Mouse (Mus musculus): Measurements from ENCODE around the gene Clasp1. TPM values are rescaled to one million over a fixed set of nuclear protein-coding genes. Genes with fewer than 3 reads are reported as not detected.
A peak's percentile ranks its signal among the peaks of the same experiment; 100 is the strongest.

Clasp1 gene
- polyA plus RNA-seq, 1 experiment from 2014 or later, result 44.1 TPM

DNA sequence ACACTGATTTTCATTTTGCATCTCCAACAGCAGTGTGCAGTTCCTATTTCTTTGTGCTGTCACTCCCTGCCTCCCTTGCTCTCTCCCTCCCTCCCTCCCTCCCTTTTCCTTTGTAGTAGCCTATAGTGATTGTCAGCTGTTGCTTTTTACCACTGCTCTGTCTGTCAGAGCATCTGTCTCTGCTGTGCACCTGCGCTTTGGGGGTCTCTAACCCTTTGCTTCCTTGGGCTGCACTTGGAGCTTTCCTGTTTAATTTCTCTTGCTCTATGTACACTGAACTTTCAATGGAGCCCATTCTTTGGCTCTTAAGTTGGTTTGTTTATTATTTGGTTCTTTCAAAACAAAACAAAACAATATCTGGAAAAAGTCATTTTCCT is 69.0 kb downstream of the Clasp1 start:
- H3K4me1 ChIP-seq, result peaks cover 22% of the 10 kb centered on the region
- no peaks in the 10 kb centered on the region for H3K9me3 ChIP-seq
- H3K36me3 ChIP-seq, result no peaks in the 10 kb centered on the region
- H3K4me2 ChIP-seq, result peak overlapping the region; percentile 53
- H3K9ac ChIP-seq, result no peak overlapping the region
- 37% methylated on average over 1 of the region's 1 CpGs for WGBS
- peak overlapping the region; percentile 9; the same call in 1 of the 2 replicates for H3K27ac ChIP-seq
- no peak overlapping the region for H3K4me3 ChIP-seq
- ATAC-seq (ENCODE audit: borderline replicate concordance, extremely low read depth, low FRiP score, low TSS enrichment), result no peak
- H3K27me3 ChIP-seq, result no peaks in the 10 kb centered on the region

GRCm38 (mm10) chr1:118458279-118458678 is 69.4 kb downstream of the Clasp1 start:
- H3K36me3 ChIP-seq, result no peaks in the 10 kb centered on the region
- peaks cover 22% of the 10 kb centered on the region for H3K4me1 ChIP-seq
- H3K9ac ChIP-seq, result no peak overlapping the region
- ATAC-seq (ENCODE audit: borderline replicate concordance, extremely low read depth, low FRiP score, low TSS enrichment), result no peak
- H3K27ac ChIP-seq, result peak overlapping the region; percentile 96; the same call in 1 of the 2 replicates
- no peaks in the 10 kb centered on the region for H3K9me3 ChIP-seq
- WGBS, result 43% methylated on average over 3 of the region's 3 CpGs
- H3K27me3 ChIP-seq, result no peaks in the 10 kb centered on the region
- H3K4me3 ChIP-seq, result peak overlapping the region; percentile 44; the same call in 1 of the 2 replicates
- H3K4me2 ChIP-seq, result peak overlapping the region; percentile 53

DNA sequence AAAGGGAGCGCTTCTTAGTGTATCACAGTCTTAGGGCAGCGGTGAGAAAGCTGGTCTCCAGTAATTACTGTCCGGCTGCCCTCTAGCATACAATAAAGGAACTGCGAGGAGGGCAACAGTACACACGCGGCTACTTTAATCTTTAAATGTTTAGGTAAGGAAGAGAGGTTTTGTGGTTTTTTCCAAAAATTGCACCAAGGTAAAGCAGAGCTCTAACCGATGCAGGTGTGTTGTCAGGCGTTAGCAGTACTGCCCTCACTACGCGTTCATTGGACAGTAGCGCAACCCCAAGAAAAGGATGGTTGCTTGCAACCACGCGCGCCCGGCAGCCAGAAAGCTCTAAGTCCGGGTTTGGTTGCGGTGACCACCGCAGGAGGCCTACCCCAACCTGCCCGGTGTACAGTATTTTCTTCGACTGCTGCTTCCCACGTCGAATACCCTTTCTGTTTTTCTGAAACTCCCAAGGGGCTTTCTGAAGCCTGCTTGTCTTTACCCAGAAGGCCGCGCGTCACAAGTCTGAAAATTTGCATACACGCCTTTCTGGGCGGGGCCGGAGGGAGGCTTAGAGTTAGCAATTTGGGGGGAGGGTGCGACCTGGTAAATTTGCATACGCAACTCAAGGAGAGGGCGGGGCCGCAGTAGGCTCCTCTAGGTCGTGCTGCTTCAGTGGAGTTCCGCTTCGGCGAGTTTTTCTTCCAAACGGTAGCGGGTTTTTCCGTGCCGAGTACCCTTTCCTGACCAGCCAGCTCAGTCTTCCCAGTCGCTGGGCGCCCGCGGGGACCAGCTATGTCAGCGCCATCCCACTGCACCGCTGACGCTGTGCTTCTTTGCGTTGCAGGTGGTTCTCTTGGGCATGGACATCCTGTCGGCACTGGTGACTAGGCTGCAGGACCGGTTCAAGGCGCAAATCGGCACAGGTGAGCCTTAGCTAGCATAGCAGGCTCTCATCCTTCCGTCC is 70.4 kb downstream of the Clasp1 start:
- H3K27me3 ChIP-seq, result no peaks in the 10 kb centered on the region
- peaks cover 22% of the 10 kb centered on the region for H3K4me1 ChIP-seq
- ATAC-seq (ENCODE audit: borderline replicate concordance, extremely low read depth, low FRiP score, low TSS enrichment), result peak; percentile 92
- H3K4me2 ChIP-seq, result peak overlapping the region; percentile 53
- peak overlapping the region; percentile 44 for H3K4me3 ChIP-seq
- no peaks in the 10 kb centered on the region for H3K9me3 ChIP-seq
- H3K27ac ChIP-seq, result peak overlapping the region; percentile 96
- peaks cover 5% of the 10 kb centered on the region for H3K36me3 ChIP-seq
- 1% methylated on average over 53 of the region's 53 CpGs for WGBS
- H3K9ac ChIP-seq, result peak overlapping the region; percentile 36

GRCm38 (mm10) chr1:118460716-118461115 is 71.9 kb downstream of the Clasp1 start:
- Histone ChIP-seq H3K9me3 (no peaks in the 10 kb centered on the region), H3K9ac (no peak overlapping the region), H3K27ac (no peak overlapping the region), H3K4me2 (no peak overlapping the region), H3K4me1 (peaks cover 22% of the 10 kb centered on the region), H3K27me3 (no peaks in the 10 kb centered on the region), H3K36me3 (peaks cover 18% of the 10 kb centered on the region), H3K4me3 (no peak overlapping the region)
- no peak for ATAC-seq (ENCODE audit: borderline replicate concordance, extremely low read depth, low FRiP score, low TSS enrichment)
- WGBS, result 94% methylated on average over 5 of the region's 5 CpGs

DNA sequence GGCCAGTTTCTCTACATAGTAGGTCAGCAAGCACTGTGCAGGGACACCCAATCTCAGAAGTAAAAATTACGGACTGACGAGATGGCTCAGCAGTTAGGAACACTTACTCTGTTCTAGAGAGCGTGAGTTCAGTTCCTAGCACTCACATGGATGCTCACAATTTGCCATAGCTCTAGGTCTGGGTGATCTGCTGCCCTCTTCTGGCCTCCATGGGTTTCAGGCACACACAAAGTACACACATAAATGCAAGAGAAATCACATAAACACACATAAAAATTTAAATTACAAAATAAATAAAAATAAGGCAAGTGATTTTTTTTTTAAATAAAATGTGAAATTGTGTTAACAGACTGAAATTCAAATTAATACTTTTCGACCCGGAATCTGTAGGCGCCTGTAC is 77.2 kb downstream of the Clasp1 start:
- no peak overlapping the region for H3K27ac ChIP-seq
- no peaks in the 10 kb centered on the region for H3K27me3 ChIP-seq
- no peak overlapping the region for H3K9ac ChIP-seq
- no peak overlapping the region for H3K4me2 ChIP-seq
- H3K9me3 ChIP-seq, result no peaks in the 10 kb centered on the region
- H3K4me1 ChIP-seq, result no peaks in the 10 kb centered on the region
- no peak overlapping the region for H3K4me3 ChIP-seq
- H3K36me3 ChIP-seq, result peaks cover 38% of the 10 kb centered on the region
- ATAC-seq (ENCODE audit: borderline replicate concordance, extremely low read depth, low FRiP score, low TSS enrichment), result no peak
- WGBS, result 95% methylated on average over 6 of the region's 6 CpGs

GRCm38 (mm10) chr1:118472386-118472785 is 83.5 kb downstream of the Clasp1 start:
- H3K9ac ChIP-seq, result no peak overlapping the region
- H3K27ac ChIP-seq, result no peak overlapping the region
- H3K4me3 ChIP-seq, result no peak overlapping the region
- H3K27me3 ChIP-seq, result no peaks in the 10 kb centered on the region
- WGBS, result 74% methylated on average over 8 of the region's 8 CpGs
- peaks cover 18% of the 10 kb centered on the region; the same call in 1 of the 2 replicates for H3K36me3 ChIP-seq
- H3K4me2 ChIP-seq, result no peak overlapping the region
- H3K4me1 ChIP-seq, result no peaks in the 10 kb centered on the region
- H3K9me3 ChIP-seq, result no peaks in the 10 kb centered on the region
- ATAC-seq (ENCODE audit: borderline replicate concordance, extremely low read depth, low FRiP score, low TSS enrichment), result no peak

DNA sequence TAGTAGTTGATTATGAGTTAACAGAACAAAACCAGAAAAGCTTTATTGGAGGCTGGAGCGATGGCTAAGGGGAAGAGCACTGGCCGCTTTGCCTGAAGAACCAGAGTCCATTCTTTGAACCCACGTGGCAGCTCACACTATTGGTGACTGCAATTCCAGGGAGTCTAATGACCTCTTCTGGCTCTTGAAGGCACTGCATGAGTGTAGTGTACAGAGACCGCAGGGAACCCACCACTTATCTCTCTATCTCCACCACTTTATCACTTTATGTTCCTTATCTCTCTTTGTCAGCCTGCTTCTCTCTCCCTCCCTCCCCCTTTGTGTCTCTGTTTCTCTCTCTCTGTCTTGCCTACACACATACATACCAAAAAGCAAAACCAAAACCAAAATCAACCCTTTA is 88.1 kb downstream of the Clasp1 start:
- H3K27me3 ChIP-seq, result no peaks in the 10 kb centered on the region
- no peak overlapping the region for H3K4me3 ChIP-seq
- ATAC-seq (ENCODE audit: borderline replicate concordance, extremely low read depth, low FRiP score, low TSS enrichment), result peak; percentile 71; the same call in 1 of the 2 replicates
- no peaks in the 10 kb centered on the region; the same call in 1 of the 2 replicates for H3K4me1 ChIP-seq
- H3K27ac ChIP-seq, result no peak overlapping the region
- 26% methylated on average over 4 of the region's 4 CpGs for WGBS
- H3K4me2 ChIP-seq, result no peak overlapping the region
- H3K9ac ChIP-seq, result no peak overlapping the region
- H3K36me3 ChIP-seq, result peaks cover 8% of the 10 kb centered on the region; the same call in 1 of the 2 replicates
- no peaks in the 10 kb centered on the region for H3K9me3 ChIP-seq

GRCm38 (mm10) chr1:118479246-118479645 is 90.4 kb downstream of the Clasp1 start:
- WGBS, result 64% methylated on average over 4 of the region's 4 CpGs
- H3K4me3 ChIP-seq, result no peak overlapping the region
- no peaks in the 10 kb centered on the region for H3K27me3 ChIP-seq
- H3K4me1 ChIP-seq, result peaks cover 4% of the 10 kb centered on the region
- H3K9me3 ChIP-seq, result no peaks in the 10 kb centered on the region
- ATAC-seq (ENCODE audit: borderline replicate concordance, extremely low read depth, low FRiP score, low TSS enrichment), result no peak
- no peak overlapping the region for H3K9ac ChIP-seq
- H3K4me2 ChIP-seq, result no peak overlapping the region
- H3K27ac ChIP-seq, result no peak overlapping the region
- H3K36me3 ChIP-seq, result no peaks in the 10 kb centered on the region

GRCm38 (mm10) chr1:118480484-118481364 is 91.9 kb downstream of the Clasp1 start:
- peaks cover 4% of the 10 kb centered on the region for H3K4me1 ChIP-seq
- no peak for ATAC-seq (ENCODE audit: borderline replicate concordance, extremely low read depth, low FRiP score, low TSS enrichment)
- no peak overlapping the region for H3K4me2 ChIP-seq
- no peak overlapping the region for H3K4me3 ChIP-seq
- no peak overlapping the region for H3K9ac ChIP-seq
- H3K27me3 ChIP-seq, result no peaks in the 10 kb centered on the region
- no peaks in the 10 kb centered on the region for H3K9me3 ChIP-seq
- 59% methylated on average over 8 of the region's 8 CpGs for WGBS
- no peak overlapping the region for H3K27ac ChIP-seq
- H3K36me3 ChIP-seq, result no peaks in the 10 kb centered on the region

DNA sequence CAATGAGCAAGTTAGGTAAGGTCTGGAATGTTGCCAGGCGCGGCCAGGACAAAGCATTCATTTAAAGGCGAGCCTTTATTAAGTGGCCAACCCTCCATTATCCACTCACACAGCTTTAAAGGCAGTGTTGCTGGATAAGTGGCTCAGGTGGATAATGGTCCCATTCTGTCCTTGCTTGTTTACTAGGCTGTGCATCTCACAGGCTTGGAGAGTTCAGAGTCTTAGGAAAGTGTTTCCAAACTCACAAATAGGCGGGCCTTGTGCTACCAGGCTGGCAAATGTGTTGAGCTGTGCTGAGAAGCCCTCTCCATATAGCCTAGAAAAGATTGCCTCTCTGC is 92.5 kb downstream of the Clasp1 start:
- H3K27me3 ChIP-seq, result no peaks in the 10 kb centered on the region
- H3K36me3 ChIP-seq, result no peaks in the 10 kb centered on the region
- no peak overlapping the region for H3K4me2 ChIP-seq
- H3K4me3 ChIP-seq, result no peak overlapping the region
- ATAC-seq (ENCODE audit: borderline replicate concordance, extremely low read depth, low FRiP score, low TSS enrichment), result no peak
- WGBS, result 56% methylated on average over 4 of the region's 4 CpGs
- no peak overlapping the region for H3K9ac ChIP-seq
- H3K4me1 ChIP-seq, result peaks cover 4% of the 10 kb centered on the region
- peak overlapping the region; percentile 64; the same call in 1 of the 2 replicates for H3K27ac ChIP-seq
- no peaks in the 10 kb centered on the region for H3K9me3 ChIP-seq

DNA sequence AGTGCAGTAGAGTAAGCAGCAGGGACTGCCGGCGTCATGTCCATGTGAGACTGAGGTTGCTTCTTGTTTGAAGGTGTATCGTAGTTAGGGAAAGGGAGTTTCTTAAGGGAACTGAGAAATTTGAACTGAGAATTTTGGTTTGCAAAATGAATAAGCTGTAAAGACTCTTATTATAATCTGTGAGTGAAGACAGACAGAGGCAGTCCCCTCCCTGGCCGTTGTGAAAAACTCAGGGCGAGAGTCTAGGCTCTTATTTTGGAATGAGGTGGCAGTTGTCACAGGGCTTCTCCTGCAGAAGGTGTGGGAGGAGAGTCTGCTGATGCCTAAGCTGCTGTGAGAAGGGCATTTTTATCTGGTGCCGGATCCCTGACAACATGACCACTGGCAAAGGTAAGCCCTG is 92.8 kb downstream of the Clasp1 start:
- Histone ChIP-seq H3K4me1 (peaks cover 4% of the 10 kb centered on the region), H3K27me3 (no peaks in the 10 kb centered on the region), H3K36me3 (no peaks in the 10 kb centered on the region), H3K9ac (no peak overlapping the region), H3K4me2 (no peak overlapping the region), H3K4me3 (no peak overlapping the region), H3K9me3 (no peaks in the 10 kb centered on the region), H3K27ac (peak overlapping the region; percentile 64; the same call in 1 of the 2 replicates)
- no peak for ATAC-seq (ENCODE audit: borderline replicate concordance, extremely low read depth, low FRiP score, low TSS enrichment)
- 53% methylated on average over 6 of the region's 6 CpGs for WGBS

Measured in lung, embryonic 15.5 days (tissue).